Mouse (Mus musculus) CD4-positive naive resting alpha-beta T cell, adult 76 days (primary cell): Measurements from ENCODE around the gene Hist1h3a. TPM values are rescaled to one million over a fixed set of nuclear protein-coding genes. Genes with fewer than 3 reads are reported as not detected.

Experiments
- total RNA-seq: library from RNA; stranded (reverse); gene quantifications from one replicate; pipeline ENCODE4 v1.2.4, GENCODE M21; 2023

Gene Hist1h3a
- total RNA-seq = 96.6 TPM

GRCm38 (mm10) chr13:23761871-23762821 lies at the start of gene Hist1h3a:
Hist1h3a (minus strand) TSS chr13:23762386.

GRCm38 (mm10) chr13:23806422-23807052 lies 44.4 kb upstream of the Hist1h3a start, which contains the start of gene Slc17a2:
Slc17a2 (plus strand) TSS chr13:23806993.

GRCm38 (mm10) chr13:23769613-23770012 lies 7.4 kb upstream of the Hist1h3a start, which contains the start of gene Trim38:
Trim38 (plus strand) TSS chr13:23769913.

GRCm38 (mm10) chr13:23763586-23764323 lies 1.6 kb upstream of the Hist1h3a start, which contains the start of gene Hist1h1a:
Hist1h1a (plus strand) TSS chr13:23763666.

GRCm38 (mm10) chr13:23760972-23761864 lies 968 bp downstream of the Hist1h3a start, which contains the start of gene Hist1h4a:
Hist1h4a (minus strand) TSS chr13:23761230.

GRCm38 (mm10) chr13:23756790-23757189 lies 5.4 kb downstream of the Hist1h3a start, which contains the start of gene Hist1h4b:
Hist1h4b (plus strand) TSS chr13:23757013.

GRCm38 (mm10) chr13:23752067-23752741 lies 10.0 kb downstream of the Hist1h3a start, which contains the start of gene Hist1h3b:
Hist1h3b (plus strand) TSS chr13:23752267.

GRCm38 (mm10) chr13:23750839-23751477 lies 11.2 kb downstream of the Hist1h3a start, which contains the start of gene Hist1h2ab:
Hist1h2ab (plus strand) TSS chr13:23751126.

GRCm38 (mm10) chr13:23746201-23747080 lies 15.7 kb downstream of the Hist1h3a start, which contains the start of gene Hist1h2bb:
Hist1h2bb (plus strand) TSS chr13:23746734.

GRCm38 (mm10) chr13:23745381-23746161 lies 16.6 kb downstream of the Hist1h3a start, which contains the start of gene Hist1h3c:
Hist1h3c (minus strand) TSS chr13:23745602.

GRCm38 (mm10) chr13:23738677-23739068 lies 23.5 kb downstream of the Hist1h3a start, which contains the start of gene Hist1h1c:
Hist1h1c (plus strand) TSS chr13:23738808.

Other genes with a start within 250 kb of the Hist1h3a start
- gene Hist1h4h, start 231.3 kb downstream of the Hist1h3a start, total RNA-seq = 147 TPM
- gene Hist1h2af, start 228.5 kb downstream of the Hist1h3a start, total RNA-seq = 24.7 TPM
- 2.3 TPM for gene Hist1h3g, start 227.0 kb downstream of the Hist1h3a start, total RNA-seq
- gene Hist1h2bh, start 219.0 kb downstream of the Hist1h3a start, total RNA-seq = 5.5 TPM
- 48.1 TPM for gene Hist1h3f, start 218.3 kb downstream of the Hist1h3a start, total RNA-seq
- gene Hist1h4f, start 210.7 kb downstream of the Hist1h3a start, total RNA-seq = 42.3 TPM
- gene Hist1h1d, start 209.1 kb downstream of the Hist1h3a start, total RNA-seq = 5.2 TPM
- 91.9 TPM for gene Hist1h3e, start 200.0 kb downstream of the Hist1h3a start, total RNA-seq
- 7.8 TPM for gene Hist1h2ae, start 191.2 kb downstream of the Hist1h3a start, total RNA-seq
- gene Hist1h2bg, start 191.0 kb downstream of the Hist1h3a start, total RNA-seq = 110 TPM
- gene Hist1h2bf, start 188.2 kb downstream of the Hist1h3a start, total RNA-seq = 40.8 TPM
- 3.8 TPM for gene Hist1h2ad, start 188.0 kb downstream of the Hist1h3a start, total RNA-seq
- gene Hist1h3d, start 186.6 kb downstream of the Hist1h3a start, total RNA-seq = 3.4 TPM
- 86.8 TPM for gene Hist1h4d, start 180.8 kb downstream of the Hist1h3a start, total RNA-seq
- 8.4 TPM for gene Hist1h2be, start 141.3 kb downstream of the Hist1h3a start, total RNA-seq
- gene Hist1h1e, start 139.8 kb downstream of the Hist1h3a start, total RNA-seq = 82.2 TPM
- 3.4 TPM for gene Hist1h2ac, start 78.4 kb downstream of the Hist1h3a start, total RNA-seq
- gene Hist1h2bc, start 78.2 kb downstream of the Hist1h3a start, total RNA-seq = 5.1 TPM
- not detected for gene Hist1h1t, start 66.6 kb downstream of the Hist1h3a start, total RNA-seq
- 75.4 TPM for gene Hist1h4c, start 63.9 kb downstream of the Hist1h3a start, total RNA-seq
- gene Hfe, start 51.5 kb downstream of the Hist1h3a start, total RNA-seq = 1.5 TPM
- gene Hist1h1c, start 23.6 kb downstream of the Hist1h3a start, total RNA-seq = 504 TPM
- gene Hist1h3c, start 16.8 kb downstream of the Hist1h3a start, total RNA-seq = 5.8 TPM
- 23.9 TPM for gene Hist1h2bb, start 15.7 kb downstream of the Hist1h3a start, total RNA-seq
- 30.2 TPM for gene Hist1h2ab, start 11.3 kb downstream of the Hist1h3a start, total RNA-seq
- 33.8 TPM for gene Hist1h3b, start 10.1 kb downstream of the Hist1h3a start, total RNA-seq
- 27.7 TPM for gene Hist1h4b, start 5.4 kb downstream of the Hist1h3a start, total RNA-seq
- gene Hist1h4a, start 1.2 kb downstream of the Hist1h3a start, total RNA-seq = 63.7 TPM
- gene Hist1h1a, start 1.3 kb upstream of the Hist1h3a start, total RNA-seq = 18.2 TPM
- not detected for gene Trim38, start 7.5 kb upstream of the Hist1h3a start, total RNA-seq
- gene Slc17a2, start 44.6 kb upstream of the Hist1h3a start, total RNA-seq = not detected
- not detected for gene Slc17a3, start 77.0 kb upstream of the Hist1h3a start, total RNA-seq
- not detected for gene Slc17a1, start 105.4 kb upstream of the Hist1h3a start, total RNA-seq
- gene Slc17a4, start 152.6 kb upstream of the Hist1h3a start, total RNA-seq = not detected
- not detected for gene Hist1h2ba, start 171.8 kb upstream of the Hist1h3a start, total RNA-seq
- gene Hist1h2aa, start 172.1 kb upstream of the Hist1h3a start, total RNA-seq = not detected
- not detected for gene Scgn, start 228.8 kb upstream of the Hist1h3a start, total RNA-seq